Mouse (Mus musculus): ENCODE results near the gene Slc7a5. TPM values are rescaled to one million over a fixed set of nuclear protein-coding genes. Genes with fewer than 3 reads are reported as not detected.

Slc7a5 gene
- polyA plus RNA-seq, 1 experiment from 2014 or later = 26.4 TPM

DNA sequence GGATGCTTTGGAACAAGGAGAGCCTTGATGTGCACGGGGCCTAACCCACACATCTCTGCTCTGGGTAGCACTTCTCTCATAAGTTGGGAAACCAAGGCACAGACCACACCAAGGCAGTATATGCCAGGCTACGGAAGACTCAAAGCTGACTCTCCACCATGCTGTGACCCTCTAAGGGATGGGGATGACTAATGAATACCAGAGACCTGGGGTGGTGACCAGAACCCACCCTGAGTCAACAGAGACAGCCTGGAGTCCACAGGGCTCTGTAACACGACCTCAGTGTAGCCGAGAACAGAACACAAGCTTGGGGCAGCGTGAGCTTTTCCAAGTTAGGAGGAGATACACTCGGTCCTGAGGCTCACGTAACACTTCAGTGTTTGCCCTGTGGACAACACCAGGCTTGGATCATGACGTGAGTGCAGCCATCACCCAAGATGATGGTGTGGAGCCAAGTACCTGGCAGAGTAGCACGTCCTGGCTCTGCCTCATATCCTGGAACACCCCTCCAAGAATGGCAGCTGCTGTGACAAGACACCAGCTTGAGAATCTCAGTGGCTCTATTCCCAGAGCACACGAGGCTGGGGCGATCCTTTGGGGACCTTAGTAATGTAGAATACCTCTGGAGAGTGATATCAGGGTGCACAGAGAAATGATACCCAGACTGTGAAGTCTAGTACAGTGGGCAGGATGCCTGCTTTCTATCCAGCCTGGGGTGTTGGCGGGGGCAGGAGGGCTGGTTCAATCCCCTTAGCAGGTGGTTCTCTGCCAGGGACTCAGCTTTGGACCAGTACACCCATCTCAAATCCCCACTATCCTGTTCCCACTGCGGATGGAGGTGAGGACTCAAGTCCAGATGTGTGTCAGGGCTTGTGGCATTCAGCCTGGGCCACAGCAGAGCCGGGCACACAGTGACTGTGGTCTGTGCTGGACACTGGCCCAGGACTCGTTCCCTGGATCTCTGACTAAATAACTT is 17.4 kb downstream of the Slc7a5 start:
- Histone ChIP-seq H3K4me1 (replicated peaks; ENCODE audit: control insufficient read depth, insufficient read depth, low read length) (no peaks in the 10 kb centered on the region), H3K9ac (ENCODE audit: low read length) (no peak overlapping the region), H3K4me3 (ENCODE audit: low read depth, low read length) (no peak overlapping the region), H3K36me3 (ENCODE audit: control insufficient read depth, insufficient read depth, low read length) (peaks cover 26% of the 10 kb centered on the region), H3K27me3 (replicated peaks; ENCODE audit: control insufficient read depth, insufficient read depth, low read length) (no peaks in the 10 kb centered on the region), H3K27ac (ENCODE audit: low read depth) (no peak overlapping the region), H3K9me3 (ENCODE audit: control insufficient read depth, low read length) (no peaks in the 10 kb centered on the region), H3K4me2 (ENCODE audit: low read length) (no peak overlapping the region)
- no peak for ATAC-seq (replicated peaks; ENCODE audit: low FRiP score, low TSS enrichment, low read depth)
- WGBS = 84% methylated on average over 15 of the region's 15 CpGs
- DNase-seq (ENCODE audit: low spot score) = no peak

DNA sequence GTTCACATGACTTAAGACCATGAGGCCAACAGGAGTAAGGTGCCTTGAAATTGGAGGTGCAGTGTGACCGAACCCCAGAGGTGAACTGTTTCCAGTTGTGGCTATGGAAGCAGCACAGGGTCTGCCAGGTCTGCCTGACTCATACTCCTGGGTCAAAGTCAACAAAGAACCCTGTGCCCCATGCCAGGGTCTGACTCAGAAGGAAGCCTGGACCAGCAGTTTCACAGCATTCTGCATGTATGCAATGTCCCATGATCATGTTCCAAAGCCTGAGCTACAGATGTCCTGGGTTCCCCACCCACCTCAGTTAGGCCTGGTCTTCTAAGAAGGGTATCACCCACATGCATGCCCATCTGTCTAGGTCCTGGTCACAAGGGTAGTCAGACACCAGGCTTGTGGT is 18.2 kb downstream of the Slc7a5 start:
- WGBS = 94% methylated on average over 1 of the region's 1 CpGs
- Histone ChIP-seq H3K9ac (ENCODE audit: low read length) (no peak overlapping the region), H3K9me3 (ENCODE audit: control insufficient read depth, low read length) (no peaks in the 10 kb centered on the region)

DNA sequence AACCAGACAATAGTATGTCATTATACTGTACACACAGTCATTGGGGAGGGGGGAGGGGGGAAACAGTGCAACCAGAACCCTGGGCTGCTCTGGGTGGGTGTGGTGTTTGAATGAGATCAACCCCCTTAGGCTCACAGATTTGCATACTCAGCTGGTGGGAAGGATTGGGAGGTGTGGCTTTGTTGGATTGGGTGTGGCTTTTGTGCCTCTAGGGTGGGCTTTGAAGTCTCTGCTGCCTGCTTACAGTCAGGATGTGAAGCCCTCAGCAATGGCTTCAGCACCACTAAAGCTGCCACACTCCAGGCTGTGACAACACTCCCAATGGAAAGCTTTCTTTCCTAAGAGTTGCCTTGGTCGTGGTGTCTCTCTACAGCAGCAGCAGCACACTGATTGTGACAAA is 19.9 kb downstream of the Slc7a5 start:
- H3K4me3 ChIP-seq (ENCODE audit: low read depth, low read length) = no peak overlapping the region
- H3K9me3 ChIP-seq (ENCODE audit: control insufficient read depth, low read length) = no peaks in the 10 kb centered on the region
- no peaks in the 10 kb centered on the region for H3K4me1 ChIP-seq (replicated peaks; ENCODE audit: control insufficient read depth, insufficient read depth, low read length)
- H3K36me3 ChIP-seq (ENCODE audit: control insufficient read depth, insufficient read depth, low read length) = peaks cover 43% of the 10 kb centered on the region
- H3K9ac ChIP-seq (ENCODE audit: low read length) = no peak overlapping the region
- ATAC-seq (replicated peaks; ENCODE audit: low FRiP score, low TSS enrichment, low read depth) = no peak
- H3K27ac ChIP-seq (ENCODE audit: low read depth) = no peak overlapping the region
- 40% methylated on average over 1 of the region's 1 CpGs for WGBS
- no peak overlapping the region for H3K4me2 ChIP-seq (ENCODE audit: low read length)
- DNase-seq (ENCODE audit: low spot score) = no peak
- no peaks in the 10 kb centered on the region for H3K27me3 ChIP-seq (replicated peaks; ENCODE audit: control insufficient read depth, insufficient read depth, low read length)

More for the DNA sequence above, 18.2 kb downstream of the Slc7a5 start:
- Histone ChIP-seq H3K27ac (ENCODE audit: low read depth) (no peak overlapping the region), H3K4me1 (replicated peaks; ENCODE audit: control insufficient read depth, insufficient read depth, low read length) (no peaks in the 10 kb centered on the region), H3K4me3 (ENCODE audit: low read depth, low read length) (no peak overlapping the region), H3K4me2 (ENCODE audit: low read length) (no peak overlapping the region), H3K27me3 (replicated peaks; ENCODE audit: control insufficient read depth, insufficient read depth, low read length) (no peaks in the 10 kb centered on the region), H3K36me3 (ENCODE audit: control insufficient read depth, insufficient read depth, low read length) (peaks cover 26% of the 10 kb centered on the region)
- ATAC-seq (replicated peaks; ENCODE audit: low FRiP score, low TSS enrichment, low read depth) (no peak), DNase-seq (ENCODE audit: low spot score) (no peak)

DNA sequence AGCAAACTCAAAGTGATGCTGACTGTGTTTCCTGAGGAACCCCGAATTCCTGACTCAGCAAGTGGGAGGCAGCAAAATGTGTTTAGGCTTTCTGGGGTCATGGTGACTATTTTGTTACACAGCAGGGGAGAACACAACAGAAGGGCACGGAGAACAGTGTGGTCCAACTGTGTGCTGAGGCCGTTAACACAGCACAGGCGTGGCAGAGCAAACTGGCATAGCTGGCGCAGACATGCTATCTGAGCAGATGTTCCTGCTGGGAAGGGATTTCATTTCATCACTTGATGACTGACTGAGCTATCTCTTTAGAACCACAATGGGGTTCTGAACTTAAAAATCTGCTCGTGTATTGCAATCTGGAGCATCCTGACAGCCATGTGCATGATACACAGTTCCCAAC is 22.1 kb downstream of the Slc7a5 start:
- peaks cover 55% of the 10 kb centered on the region for H3K36me3 ChIP-seq (ENCODE audit: control insufficient read depth, insufficient read depth, low read length)
- WGBS = 90% methylated on average over 6 of the region's 6 CpGs

DNA sequence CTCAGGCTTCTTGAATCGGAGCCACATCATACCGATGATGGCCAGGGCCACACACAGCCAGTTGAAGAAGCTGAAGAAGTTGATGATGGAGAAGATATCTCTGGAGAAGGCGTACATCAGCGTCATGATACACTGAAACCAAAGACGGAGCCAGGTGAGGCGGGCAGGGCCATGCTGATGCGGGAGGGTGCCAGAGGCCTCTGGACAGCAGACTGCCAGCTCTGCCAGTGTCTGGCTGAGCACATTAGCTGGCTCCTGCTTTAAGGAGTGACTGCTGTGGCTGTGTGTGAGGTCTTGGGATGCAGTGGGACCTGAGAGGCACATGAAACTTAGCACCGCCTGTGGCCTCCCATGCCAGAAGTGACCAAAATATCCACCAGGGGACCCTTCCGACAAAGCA is 22.5 kb downstream of the Slc7a5 start:
- DNase-seq (ENCODE audit: low spot score) (no peak), ATAC-seq (replicated peaks; ENCODE audit: low FRiP score, low TSS enrichment, low read depth) (no peak)
- H3K36me3 ChIP-seq (ENCODE audit: control insufficient read depth, insufficient read depth, low read length) = peaks cover 55% of the 10 kb centered on the region
- no peaks in the 10 kb centered on the region for H3K4me1 ChIP-seq (replicated peaks; ENCODE audit: control insufficient read depth, insufficient read depth, low read length)
- H3K4me2 ChIP-seq (ENCODE audit: low read length) = no peak overlapping the region
- H3K27me3 ChIP-seq (replicated peaks; ENCODE audit: control insufficient read depth, insufficient read depth, low read length) = no peaks in the 10 kb centered on the region
- H3K27ac ChIP-seq (ENCODE audit: low read depth) = no peak overlapping the region
- H3K9ac ChIP-seq (ENCODE audit: low read length) = no peak overlapping the region
- 94% methylated on average over 9 of the region's 9 CpGs for WGBS
- H3K9me3 ChIP-seq (ENCODE audit: control insufficient read depth, low read length) = no peaks in the 10 kb centered on the region
- H3K4me3 ChIP-seq (ENCODE audit: low read depth, low read length) = no peak overlapping the region

More for the DNA sequence above, 22.1 kb downstream of the Slc7a5 start:
- H3K27ac ChIP-seq (ENCODE audit: low read depth) = no peak overlapping the region
- H3K4me3 ChIP-seq (ENCODE audit: low read depth, low read length) = no peak overlapping the region
- H3K27me3 ChIP-seq (replicated peaks; ENCODE audit: control insufficient read depth, insufficient read depth, low read length) = no peaks in the 10 kb centered on the region
- H3K9me3 ChIP-seq (ENCODE audit: control insufficient read depth, low read length) = no peaks in the 10 kb centered on the region
- no peak for DNase-seq (ENCODE audit: low spot score)
- H3K4me1 ChIP-seq (replicated peaks; ENCODE audit: control insufficient read depth, insufficient read depth, low read length) = no peaks in the 10 kb centered on the region
- H3K9ac ChIP-seq (ENCODE audit: low read length) = no peak overlapping the region
- H3K4me2 ChIP-seq (ENCODE audit: low read length) = no peak overlapping the region
- ATAC-seq (replicated peaks; ENCODE audit: low FRiP score, low TSS enrichment, low read depth) = no peak

DNA sequence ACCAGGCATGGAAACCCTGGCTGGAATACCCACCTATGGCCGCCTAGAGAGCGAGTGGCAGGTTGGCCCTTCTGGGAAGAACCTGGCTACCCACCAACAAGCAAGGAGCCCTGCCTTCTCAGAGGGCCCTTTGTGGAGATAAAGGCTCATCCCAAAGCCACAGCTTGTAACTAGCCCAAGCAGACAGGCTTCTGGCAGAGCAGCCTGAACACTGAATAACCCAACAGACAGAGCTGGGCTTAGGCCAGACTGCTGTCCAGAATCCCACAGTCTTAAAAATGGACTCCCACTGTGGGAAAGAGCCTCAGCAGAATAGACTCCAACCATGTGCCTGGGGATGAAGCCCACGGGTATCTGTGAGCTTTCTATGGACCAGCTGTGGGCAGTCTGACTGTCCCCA is 23.3 kb downstream of the Slc7a5 start:
- ATAC-seq (replicated peaks; ENCODE audit: low FRiP score, low TSS enrichment, low read depth) (no peak), DNase-seq (ENCODE audit: low spot score) (no peak)
- Histone ChIP-seq H3K27ac (ENCODE audit: low read depth) (no peak overlapping the region), H3K36me3 (ENCODE audit: control insufficient read depth, insufficient read depth, low read length) (peaks cover 55% of the 10 kb centered on the region), H3K9ac (ENCODE audit: low read length) (no peak overlapping the region), H3K4me3 (ENCODE audit: low read depth, low read length) (no peak overlapping the region), H3K4me2 (ENCODE audit: low read length) (no peak overlapping the region), H3K9me3 (ENCODE audit: control insufficient read depth, low read length) (no peaks in the 10 kb centered on the region), H3K4me1 (replicated peaks; ENCODE audit: control insufficient read depth, insufficient read depth, low read length) (no peaks in the 10 kb centered on the region), H3K27me3 (replicated peaks; ENCODE audit: control insufficient read depth, insufficient read depth, low read length) (no peaks in the 10 kb centered on the region)
- 90% methylated on average over 3 of the region's 3 CpGs for WGBS

DNA sequence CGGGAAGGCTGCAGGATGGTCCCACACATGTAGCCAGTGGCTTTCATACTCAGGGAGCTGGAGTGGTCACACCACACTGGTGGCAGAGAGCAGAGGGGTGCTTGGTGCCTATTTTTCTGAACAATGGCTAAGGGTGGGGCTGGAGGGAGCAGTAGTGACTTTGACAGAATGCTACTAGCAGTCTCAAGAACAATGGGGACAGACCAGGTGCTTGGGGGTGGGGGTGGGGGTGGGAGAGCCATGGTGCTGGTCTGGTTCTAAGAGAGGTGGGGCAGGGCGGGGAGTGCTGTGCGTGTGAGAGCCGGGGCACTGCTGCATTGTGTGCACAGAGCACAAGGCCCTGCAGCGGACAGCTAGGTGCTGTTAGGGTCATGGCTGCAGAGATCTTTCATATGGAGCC is 25.6 kb downstream of the Slc7a5 start:
- Histone ChIP-seq H3K27me3 (replicated peaks; ENCODE audit: control insufficient read depth, insufficient read depth, low read length) (no peaks in the 10 kb centered on the region), H3K9ac (ENCODE audit: low read length) (no peak overlapping the region), H3K4me1 (replicated peaks; ENCODE audit: control insufficient read depth, insufficient read depth, low read length) (no peaks in the 10 kb centered on the region), H3K36me3 (ENCODE audit: control insufficient read depth, insufficient read depth, low read length) (peaks cover 48% of the 10 kb centered on the region), H3K27ac (ENCODE audit: low read depth) (no peak overlapping the region), H3K4me3 (ENCODE audit: low read depth, low read length) (no peak overlapping the region), H3K4me2 (ENCODE audit: low read length) (no peak overlapping the region), H3K9me3 (ENCODE audit: control insufficient read depth, low read length) (no peaks in the 10 kb centered on the region)
- 89% methylated on average over 5 of the region's 5 CpGs for WGBS
- DNase-seq (ENCODE audit: low spot score) = no peak
- no peak for ATAC-seq (replicated peaks; ENCODE audit: low FRiP score, low TSS enrichment, low read depth)

DNA sequence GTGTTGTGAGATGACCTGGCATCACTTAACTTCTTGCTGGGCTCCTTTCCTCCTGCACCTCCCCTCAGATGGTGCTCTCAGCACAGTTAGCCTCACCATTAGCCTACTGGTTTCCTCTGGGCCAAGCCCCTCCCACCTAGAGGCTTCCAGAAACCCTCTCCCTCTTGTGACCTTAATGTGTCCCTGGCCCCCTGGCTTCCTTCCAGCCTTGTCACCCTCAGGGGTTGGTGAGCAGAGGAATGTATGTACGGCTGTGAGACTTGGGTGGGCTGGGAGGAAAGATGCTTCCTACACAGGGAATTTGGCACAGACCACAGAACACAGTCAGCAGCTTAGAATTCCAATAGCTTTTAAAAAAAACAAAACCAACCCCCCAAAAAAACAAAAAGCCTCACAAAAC is 26.7 kb downstream of the Slc7a5 start:
- Histone ChIP-seq H3K4me1 (replicated peaks; ENCODE audit: control insufficient read depth, insufficient read depth, low read length) (peaks cover 1% of the 10 kb centered on the region; the same call in 1 of the 2 replicates), H3K4me2 (ENCODE audit: low read length) (no peak overlapping the region), H3K9me3 (ENCODE audit: control insufficient read depth, low read length) (no peaks in the 10 kb centered on the region), H3K9ac (ENCODE audit: low read length) (no peak overlapping the region), H3K4me3 (ENCODE audit: low read depth, low read length) (no peak overlapping the region), H3K36me3 (ENCODE audit: control insufficient read depth, insufficient read depth, low read length) (peaks cover 37% of the 10 kb centered on the region), H3K27me3 (replicated peaks; ENCODE audit: control insufficient read depth, insufficient read depth, low read length) (no peaks in the 10 kb centered on the region), H3K27ac (ENCODE audit: low read depth) (no peak overlapping the region)
- no peak for ATAC-seq (replicated peaks; ENCODE audit: low FRiP score, low TSS enrichment, low read depth)
- DNase-seq (ENCODE audit: low spot score) = no peak
- 45% methylated on average over 1 of the region's 1 CpGs for WGBS

DNA sequence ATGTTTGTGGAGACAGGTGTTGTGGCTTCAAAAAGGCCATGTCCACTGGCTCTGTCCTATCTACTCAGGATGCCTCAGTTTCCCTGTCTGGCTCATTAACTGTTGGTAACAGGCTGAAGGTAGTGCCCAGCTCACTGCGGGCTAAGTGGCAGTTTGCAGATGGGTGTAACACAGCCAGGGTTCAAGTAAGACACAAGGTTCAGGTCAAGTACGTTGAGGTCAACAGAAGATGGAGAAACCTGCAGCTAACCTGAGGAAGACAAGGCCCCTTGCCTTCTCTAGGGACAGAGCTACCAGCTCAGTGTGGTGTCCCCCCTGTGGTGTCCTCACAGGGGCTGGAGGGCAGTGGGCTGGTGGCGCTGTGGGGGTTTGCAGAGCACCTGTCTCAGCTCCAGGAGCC is 27.8 kb downstream of the Slc7a5 start:
- H3K4me3 ChIP-seq (ENCODE audit: low read depth, low read length) = no peak overlapping the region
- no peak overlapping the region for H3K27ac ChIP-seq (ENCODE audit: low read depth)
- H3K4me2 ChIP-seq (ENCODE audit: low read length) = no peak overlapping the region
- WGBS = 83% methylated on average over 3 of the region's 3 CpGs
- ATAC-seq (replicated peaks; ENCODE audit: low FRiP score, low TSS enrichment, low read depth) = no peak
- no peak for DNase-seq (ENCODE audit: low spot score)
- H3K9ac ChIP-seq (ENCODE audit: low read length) = no peak overlapping the region
- peaks cover 32% of the 10 kb centered on the region for H3K36me3 ChIP-seq (ENCODE audit: control insufficient read depth, insufficient read depth, low read length)
- H3K4me1 ChIP-seq (replicated peaks; ENCODE audit: control insufficient read depth, insufficient read depth, low read length) = peaks cover 11% of the 10 kb centered on the region
- H3K27me3 ChIP-seq (replicated peaks; ENCODE audit: control insufficient read depth, insufficient read depth, low read length) = no peaks in the 10 kb centered on the region
- H3K9me3 ChIP-seq (ENCODE audit: control insufficient read depth, low read length) = no peaks in the 10 kb centered on the region
